Mouse (Mus musculus) midbrain, embryonic 13.5 days (tissue): ENCODE data around the gene Slpi. TPM values are rescaled to one million over a fixed set of nuclear protein-coding genes. Genes with fewer than 3 reads are reported as not detected.

Source experiments
- ATAC-seq: fragments of 200-750 bp; cut with Nextera tagmentation; 2 replicates; pipeline ENCODE4 v1.8.0; 2017; ENCODE audit warnings: mild to moderate bottlenecking, moderate TSS enrichment, moderate library complexity
- H3K27ac ChIP-seq: fragments of 300-500 bp; sonication (generic); 2 replicates; pipeline ENCODE4 v1.5.1; 2015; ENCODE audit warnings: inconsistent platforms, mild to moderate bottlenecking, moderate library complexity
- H3K27me3 ChIP-seq: fragments of 300-500 bp; sonication (generic); 2 replicates; pipeline ENCODE4 v1.6.1; 2015; ENCODE audit warnings: mild to moderate bottlenecking, inconsistent platforms
- H3K36me3 ChIP-seq: fragments of 300-500 bp; sonication (generic); 2 replicates; pipeline ENCODE4 v1.6.1; 2015; ENCODE audit warnings: mild to moderate bottlenecking, inconsistent platforms
- H3K4me1 ChIP-seq: fragments of 300-500 bp; sonication (generic); replicated peaks from 2 replicates; pipeline ENCODE4 v1.6.1; 2015; ENCODE audit warnings: inconsistent platforms
- H3K4me2 ChIP-seq: fragments of 300-500 bp; sonication (generic); replicated peaks from 2 replicates; pipeline ENCODE4 v1.6.1; 2015; ENCODE audit warnings: moderate library complexity, mild to moderate bottlenecking, inconsistent platforms
- H3K4me3 ChIP-seq: fragments of 300-500 bp; sonication (generic); replicated peaks from 2 replicates; pipeline ENCODE4 v1.5.1; 2015; ENCODE audit warnings: mild to moderate bottlenecking, inconsistent platforms
- H3K9ac ChIP-seq: fragments of 300-500 bp; sonication (generic); replicated peaks from 2 replicates; pipeline ENCODE4 v1.6.1; 2015; ENCODE audit warnings: mild to moderate bottlenecking, inconsistent platforms
- H3K9me3 ChIP-seq: fragments of 300-500 bp; sonication (generic); 2 replicates; pipeline ENCODE4 v1.6.1; 2016; ENCODE audit warnings: mild to moderate bottlenecking, inconsistent platforms
- whole genome bisulfite sequencing: fragments of 180-500 bp; shearing (Covaris S2); methylation state at CpG from one replicate; pipeline ENCODE4 v1.1.7; 2015; 5-methylcytosine and 5-hydroxymethylcytosine counted together
- polyA plus RNA-seq: library from polyadenylated mRNA; unstranded; fragments of >200 nt; fragmentation: Nextera tagmentation; extraction: Ambion mirVana; gene quantifications from 2 replicates; pipeline ENCODE4 v1.2.1, GENCODE M21; 2015

Gene Slpi
- polyA plus RNA-seq, 1 experiment from 2014 or later, result 0.36 TPM

DNA sequence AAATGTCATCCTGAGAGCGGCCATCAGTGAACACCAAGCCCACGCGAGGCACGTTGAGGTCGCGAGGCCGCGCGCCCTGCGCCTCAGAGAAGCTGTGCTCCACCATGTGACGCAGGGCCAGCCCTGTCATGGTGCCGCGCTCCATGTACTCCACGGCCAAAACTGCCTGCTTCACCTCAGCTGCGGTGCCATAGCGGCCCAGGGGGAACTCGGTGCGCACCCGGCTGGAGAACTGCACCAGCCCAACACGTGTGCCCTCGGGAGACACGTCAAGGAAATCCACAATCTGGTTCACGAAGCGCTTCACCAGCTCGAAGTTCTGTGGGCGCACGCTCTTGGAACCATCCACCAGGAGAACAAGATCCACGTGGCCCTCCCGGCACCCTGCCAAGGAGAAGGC lies 4.2 kb upstream of the Slpi start:
- WGBS, result 75% methylated on average over 29 of the region's 29 CpGs
- peaks cover 9% of the 10 kb centered on the region for H3K4me1 ChIP-seq
- H3K4me2 ChIP-seq, result no peak overlapping the region
- no peak overlapping the region for H3K9ac ChIP-seq
- no peak overlapping the region for H3K27ac ChIP-seq
- no peaks in the 10 kb centered on the region for H3K36me3 ChIP-seq
- H3K27me3 ChIP-seq, result peaks cover 32% of the 10 kb centered on the region
- no peak overlapping the region for H3K4me3 ChIP-seq
- peaks cover 6% of the 10 kb centered on the region; the same call in 1 of the 2 replicates for H3K9me3 ChIP-seq
- ATAC-seq, result no peak

DNA sequence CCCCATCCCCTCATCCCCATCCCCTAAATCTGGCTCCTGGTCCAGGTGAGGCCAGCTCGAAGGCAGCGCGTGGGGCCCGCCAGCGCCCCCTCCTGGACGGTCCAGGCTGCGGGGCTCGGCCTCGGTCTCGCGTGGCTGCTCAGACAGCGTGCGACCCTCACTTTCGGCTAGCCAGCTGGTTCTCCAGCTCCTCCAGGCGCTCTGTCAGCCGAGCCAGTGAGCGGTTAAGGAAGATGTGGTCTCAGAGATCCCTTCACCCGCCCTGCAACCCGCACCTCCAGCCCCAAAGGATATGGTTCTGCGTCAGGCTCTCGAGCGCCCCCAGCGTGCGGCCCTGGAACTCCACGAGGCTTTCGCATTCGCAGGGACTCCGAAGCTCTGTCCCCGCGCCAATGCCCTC lies 604 bp upstream of the Slpi start:
- Histone ChIP-seq H3K27ac (no peak overlapping the region), H3K4me2 (peak overlapping the region; percentile 66), H3K4me1 (peaks cover 20% of the 10 kb centered on the region), H3K4me3 (peak overlapping the region; percentile 47), H3K36me3 (no peaks in the 10 kb centered on the region), H3K9ac (peak overlapping the region; percentile 59; the same call in 1 of the 2 replicates), H3K9me3 (no peaks in the 10 kb centered on the region), H3K27me3 (peaks cover 52% of the 10 kb centered on the region)
- peak; percentile 73 for ATAC-seq
- WGBS, result under 1% methylated on average over 30 of the region's 30 CpGs

DNA sequence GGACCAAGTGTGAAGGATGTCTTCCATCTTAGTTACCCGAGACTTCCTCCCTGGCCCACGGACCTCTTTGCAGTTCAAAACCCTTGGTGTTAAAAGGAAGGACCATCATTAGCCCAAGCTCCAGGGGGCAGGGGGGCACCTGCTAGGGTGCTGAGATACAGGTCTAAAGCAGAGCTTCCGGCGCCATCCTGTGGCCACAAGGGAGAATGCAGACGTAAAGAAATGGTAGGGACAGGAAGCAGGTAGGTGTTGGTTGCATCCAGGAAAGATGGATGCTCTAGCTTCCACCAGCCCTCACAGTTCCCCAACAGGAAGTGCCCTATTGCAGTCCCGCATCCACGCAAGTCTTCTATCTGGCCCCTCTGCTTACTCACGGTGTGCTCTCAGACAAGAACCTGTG lies 1.9 kb downstream of the Slpi start:
- H3K9ac ChIP-seq, result no peak overlapping the region
- H3K4me3 ChIP-seq, result no peak overlapping the region
- H3K27ac ChIP-seq, result no peak overlapping the region
- H3K4me2 ChIP-seq, result no peak overlapping the region
- H3K4me1 ChIP-seq, result peaks cover 20% of the 10 kb centered on the region
- H3K27me3 ChIP-seq, result peaks cover 46% of the 10 kb centered on the region
- ATAC-seq, result no peak
- WGBS, result 16% methylated on average over 8 of the region's 8 CpGs
- no peaks in the 10 kb centered on the region for H3K36me3 ChIP-seq
- H3K9me3 ChIP-seq, result no peaks in the 10 kb centered on the region

DNA sequence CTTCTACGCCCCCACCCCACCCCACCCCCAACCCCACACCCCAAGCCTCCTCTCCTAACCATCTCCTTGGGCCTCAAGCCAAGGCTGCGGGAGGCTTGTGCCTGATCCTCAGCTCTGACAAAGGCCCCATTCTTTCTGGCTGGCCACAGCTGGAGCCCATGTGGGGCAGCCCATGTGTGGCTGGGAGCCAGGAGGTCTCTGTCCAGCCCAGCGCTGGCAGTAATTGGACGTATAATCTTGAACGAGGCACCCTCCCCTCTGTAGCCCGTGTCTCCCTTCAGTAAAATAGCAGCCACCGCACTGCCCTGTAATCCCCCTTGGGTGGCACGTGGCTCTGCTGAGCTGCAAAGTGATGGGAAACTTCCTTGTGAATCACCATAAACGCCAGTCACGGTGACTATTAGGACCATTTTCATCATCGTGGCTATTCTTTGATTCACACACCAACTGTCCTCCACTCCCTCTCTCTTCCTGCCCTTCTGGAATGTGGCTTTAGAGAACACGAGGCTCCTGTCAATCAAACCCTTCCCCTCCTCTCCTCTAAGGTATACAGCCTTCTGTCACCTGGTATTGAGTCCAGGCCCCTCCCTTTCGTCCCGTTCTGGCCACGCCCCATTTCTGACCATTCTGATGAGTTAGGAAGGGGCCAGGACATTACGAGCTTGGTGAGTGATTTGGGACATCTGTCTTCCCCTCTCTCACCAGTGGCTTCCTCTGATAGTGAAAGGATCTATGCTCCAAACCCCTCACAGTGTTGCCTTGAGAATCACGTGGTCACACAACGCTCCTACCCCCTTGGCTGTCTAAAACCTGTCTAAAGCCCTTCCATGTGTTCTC lies 2.8 kb downstream of the Slpi start:
- Histone ChIP-seq H3K4me1 (peaks cover 20% of the 10 kb centered on the region), H3K36me3 (no peaks in the 10 kb centered on the region), H3K9me3 (no peaks in the 10 kb centered on the region), H3K9ac (0 out of 2 replicates have a peak overlapping the region, but pooled peaks have one; percentile 8), H3K4me2 (peak overlapping the region; percentile 32), H3K4me3 (no peak overlapping the region), H3K27me3 (peaks cover 46% of the 10 kb centered on the region), H3K27ac (no peak overlapping the region)
- peak; percentile 85 for ATAC-seq
- WGBS, result 8% methylated on average over 18 of the region's 18 CpGs

DNA sequence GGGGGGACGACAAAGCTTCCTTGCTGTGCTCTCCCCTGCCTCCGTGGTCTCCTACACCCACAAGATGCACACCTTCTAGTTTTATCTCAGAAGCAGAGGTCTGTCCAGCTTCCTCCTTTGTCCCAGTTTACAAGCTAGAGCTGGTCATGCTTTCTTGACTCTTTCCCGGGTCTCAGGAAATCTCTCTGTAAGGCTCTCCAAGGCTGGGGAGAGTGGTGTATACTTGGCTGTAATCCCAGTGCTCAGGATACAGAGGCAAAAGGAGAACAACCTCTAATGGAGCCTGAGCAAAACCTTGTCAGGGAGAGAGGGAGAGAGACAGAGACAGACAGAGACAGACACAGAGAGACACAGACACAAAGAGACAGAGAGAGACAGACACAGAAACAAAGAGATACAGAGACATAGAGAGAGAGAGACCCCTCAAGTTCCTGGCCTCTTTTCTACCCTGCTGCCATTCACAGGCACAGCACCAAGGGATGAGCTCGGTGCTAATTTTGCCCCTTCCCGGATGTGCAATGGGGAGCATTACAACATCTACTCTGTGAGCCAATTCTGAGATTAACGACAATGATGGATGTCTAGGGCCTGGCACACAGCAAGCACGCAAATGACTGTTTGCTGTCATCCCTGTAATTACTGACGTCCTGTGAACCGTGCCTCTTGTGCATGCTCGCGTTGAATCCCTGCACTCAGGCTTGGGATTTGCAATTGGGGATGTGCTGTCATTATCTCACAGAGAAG lies 5.1 kb downstream of the Slpi start:
- no peak overlapping the region for H3K4me2 ChIP-seq
- H3K4me3 ChIP-seq, result no peak overlapping the region
- H3K36me3 ChIP-seq, result no peaks in the 10 kb centered on the region
- 76% methylated on average over 11 of the region's 11 CpGs for WGBS
- no peak overlapping the region for H3K27ac ChIP-seq
- no peak overlapping the region for H3K9ac ChIP-seq
- no peaks in the 10 kb centered on the region for H3K9me3 ChIP-seq
- peaks cover 11% of the 10 kb centered on the region for H3K4me1 ChIP-seq
- H3K27me3 ChIP-seq, result peaks cover 27% of the 10 kb centered on the region
- ATAC-seq, result no peak

DNA sequence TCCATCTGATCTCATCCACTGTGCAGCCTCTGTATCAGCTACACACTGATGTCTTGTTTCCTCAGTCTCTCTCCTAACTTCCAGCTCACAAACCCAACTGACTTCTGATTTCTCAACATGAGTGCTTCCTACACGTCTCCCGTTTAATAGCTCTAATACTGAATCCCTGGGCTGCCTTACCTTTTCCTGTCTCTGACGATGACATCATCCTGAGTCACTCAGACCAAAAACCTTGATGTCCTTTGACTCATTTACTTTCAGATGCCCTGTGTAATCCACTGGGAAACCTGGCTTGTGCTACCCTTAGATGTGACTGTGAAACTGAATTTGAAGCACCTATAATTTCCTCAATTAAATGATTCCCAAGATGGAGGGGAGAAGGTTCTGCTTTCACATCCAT lies 5.9 kb downstream of the Slpi start:
- Histone ChIP-seq H3K27me3 (peaks cover 18% of the 10 kb centered on the region), H3K9me3 (no peaks in the 10 kb centered on the region), H3K27ac (no peak overlapping the region), H3K4me3 (no peak overlapping the region), H3K9ac (no peak overlapping the region), H3K4me2 (no peak overlapping the region), H3K36me3 (no peaks in the 10 kb centered on the region), H3K4me1 (peaks cover 11% of the 10 kb centered on the region)
- no peak for ATAC-seq
- 89% methylated on average over 3 of the region's 3 CpGs for WGBS

DNA sequence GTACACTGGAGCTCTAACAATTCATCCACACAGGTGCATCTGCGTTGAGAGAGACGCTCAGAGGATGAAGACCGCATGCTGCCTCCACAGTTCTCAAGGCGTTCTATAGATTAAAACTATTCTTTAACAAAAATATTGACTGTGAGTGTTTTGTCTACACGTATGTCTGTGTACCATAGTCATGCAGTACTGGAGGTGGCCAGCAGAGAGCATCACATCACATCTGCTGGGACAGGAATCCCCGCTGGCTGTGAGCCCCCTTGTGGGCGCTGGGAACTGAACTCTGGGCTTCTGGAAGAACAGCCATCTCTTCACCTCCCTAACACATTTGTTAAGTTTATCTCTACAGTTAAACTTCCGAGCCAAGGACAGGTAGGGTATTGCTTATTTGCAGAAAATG lies 7.2 kb downstream of the Slpi start:
- Histone ChIP-seq H3K27ac (no peak overlapping the region), H3K27me3 (peaks cover 6% of the 10 kb centered on the region), H3K9me3 (no peaks in the 10 kb centered on the region), H3K9ac (no peak overlapping the region), H3K4me1 (peaks cover 11% of the 10 kb centered on the region), H3K4me2 (no peak overlapping the region), H3K36me3 (no peaks in the 10 kb centered on the region), H3K4me3 (no peak overlapping the region)
- no peak for ATAC-seq
- 75% methylated on average over 8 of the region's 8 CpGs for WGBS

DNA sequence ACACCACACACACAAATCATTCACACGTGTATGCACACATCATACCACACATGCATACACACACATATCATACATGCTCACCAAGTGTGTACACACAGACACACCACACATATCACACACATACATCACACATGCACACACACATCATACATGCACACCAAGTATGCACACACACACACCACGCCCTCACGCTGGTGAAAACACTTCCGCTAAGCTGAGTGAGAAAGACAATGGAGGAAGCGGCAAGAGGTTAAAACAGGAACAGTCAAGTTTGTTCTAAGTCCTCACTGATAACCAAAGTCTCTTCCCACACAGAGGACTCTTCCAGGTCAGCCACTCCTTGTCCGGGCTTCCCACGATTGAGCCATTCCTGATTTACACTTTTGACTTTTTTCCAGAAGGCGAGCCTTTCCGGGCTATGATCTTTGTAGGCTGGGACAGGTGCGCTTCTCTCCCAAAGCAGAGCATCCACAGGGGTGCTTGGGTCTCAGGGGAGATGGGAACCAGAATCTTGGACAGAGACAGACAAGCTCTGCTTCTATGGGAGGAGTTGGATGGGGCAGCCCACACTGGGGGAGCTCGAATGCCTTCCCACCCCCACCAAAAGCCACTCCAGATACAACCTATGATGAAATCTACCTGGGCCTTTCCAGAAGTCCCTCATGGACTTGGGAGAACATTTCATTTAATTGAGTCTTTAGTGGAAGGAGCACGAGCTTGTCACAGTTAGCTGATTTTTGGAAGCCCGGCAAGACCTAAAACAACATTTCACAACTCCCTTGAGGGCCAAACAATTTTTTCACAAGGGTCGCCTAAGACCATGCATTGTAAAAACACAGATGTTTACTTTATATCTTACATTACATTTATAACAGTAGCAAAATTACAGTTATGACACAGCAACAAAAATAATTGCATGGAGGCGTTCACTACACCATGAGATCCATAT lies 11.1 kb downstream of the Slpi start:
- no peaks in the 10 kb centered on the region for H3K36me3 ChIP-seq
- H3K27me3 ChIP-seq, result no peaks in the 10 kb centered on the region
- no peak overlapping the region for H3K27ac ChIP-seq
- no peak overlapping the region for H3K9ac ChIP-seq
- no peaks in the 10 kb centered on the region for H3K9me3 ChIP-seq
- no peaks in the 10 kb centered on the region for H3K4me1 ChIP-seq
- ATAC-seq, result no peak
- H3K4me3 ChIP-seq, result no peak overlapping the region
- no peak overlapping the region for H3K4me2 ChIP-seq
- 92% methylated on average over 15 of the region's 15 CpGs for WGBS

DNA sequence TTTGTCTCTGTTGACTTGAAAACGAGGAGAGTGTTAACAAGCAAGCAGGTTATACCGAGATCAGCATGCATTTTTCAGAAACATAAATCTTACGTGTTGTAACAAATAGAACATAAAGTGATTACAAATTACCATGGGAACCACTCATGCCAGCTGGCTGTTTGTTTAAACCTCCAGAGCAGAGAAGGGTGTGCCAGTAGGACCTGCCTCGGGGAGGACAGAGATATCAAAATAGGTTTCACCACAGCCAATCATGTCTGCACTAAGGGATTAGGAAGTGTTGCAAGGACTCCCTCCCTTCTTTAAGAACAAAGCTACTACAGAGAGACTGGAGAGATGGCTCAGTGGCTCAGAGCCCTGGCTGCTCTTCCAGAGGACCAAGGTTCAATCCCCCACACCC lies 15.7 kb downstream of the Slpi start:
- no peak overlapping the region for H3K4me2 ChIP-seq
- H3K9ac ChIP-seq, result no peak overlapping the region
- H3K27ac ChIP-seq, result no peak overlapping the region
- no peaks in the 10 kb centered on the region for H3K4me1 ChIP-seq
- H3K9me3 ChIP-seq, result no peaks in the 10 kb centered on the region
- no peak for ATAC-seq
- no peaks in the 10 kb centered on the region for H3K27me3 ChIP-seq
- WGBS, result 57% methylated on average over 4 of the region's 4 CpGs
- H3K4me3 ChIP-seq, result no peak overlapping the region
- H3K36me3 ChIP-seq, result no peaks in the 10 kb centered on the region

DNA sequence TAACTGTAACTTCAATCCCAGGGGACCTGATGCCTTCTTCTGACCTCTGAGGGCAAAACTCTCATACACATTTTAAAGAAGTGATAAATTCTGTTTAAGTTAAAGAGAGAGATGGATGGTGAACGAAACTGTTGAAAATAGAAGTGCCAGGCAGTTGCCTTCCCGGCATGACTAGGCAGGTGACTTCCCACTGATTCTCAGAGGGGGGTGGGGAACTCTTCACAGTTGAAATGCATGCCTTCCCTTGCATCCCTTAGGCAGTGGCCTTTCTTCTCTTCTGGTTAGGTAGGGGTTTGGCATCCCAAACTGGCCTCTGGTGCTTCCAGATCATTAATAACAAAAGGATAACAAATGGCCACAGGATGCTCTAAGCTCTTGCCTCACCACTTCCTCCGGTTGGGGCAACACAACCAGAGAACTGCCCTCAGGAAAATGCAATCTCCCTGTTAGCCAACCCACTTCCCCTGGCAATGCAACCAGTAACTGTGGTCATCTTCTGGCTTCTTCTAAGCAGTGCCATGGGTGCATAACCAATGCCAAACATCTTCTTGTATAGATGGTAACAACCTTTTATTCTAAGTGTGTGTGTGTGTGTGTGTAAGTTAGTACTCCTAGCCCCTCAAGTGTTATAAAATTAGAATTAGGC lies 16.4 kb downstream of the Slpi start:
- H3K27me3 ChIP-seq, result no peaks in the 10 kb centered on the region
- H3K36me3 ChIP-seq, result no peaks in the 10 kb centered on the region
- no peak overlapping the region for H3K27ac ChIP-seq
- H3K9ac ChIP-seq, result no peak overlapping the region
- H3K9me3 ChIP-seq, result no peaks in the 10 kb centered on the region
- H3K4me2 ChIP-seq, result no peak overlapping the region
- WGBS, result 50% methylated on average over 3 of the region's 3 CpGs
- H3K4me3 ChIP-seq, result no peak overlapping the region
- no peaks in the 10 kb centered on the region for H3K4me1 ChIP-seq
- no peak for ATAC-seq

DNA sequence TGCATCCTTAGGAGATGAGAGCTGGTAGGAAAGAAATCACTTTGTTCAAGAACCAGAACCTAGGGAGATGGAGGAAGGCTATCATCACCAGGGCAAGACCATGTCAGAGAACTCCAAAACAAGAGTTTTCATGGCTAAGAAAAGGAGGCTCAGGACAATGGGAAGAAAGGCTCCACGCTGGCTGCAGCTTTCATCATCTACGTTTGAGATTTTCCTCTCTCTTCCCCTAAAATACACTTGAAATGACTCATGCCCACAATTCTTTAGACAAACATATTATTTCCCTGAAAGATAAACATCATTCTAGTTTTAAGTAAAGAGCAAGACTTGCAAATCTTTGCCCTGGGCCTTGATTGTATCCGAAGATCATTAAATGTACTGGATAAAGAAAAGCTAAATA lies 17.5 kb downstream of the Slpi start:
- no peak overlapping the region for H3K4me2 ChIP-seq
- WGBS, result 89% methylated on average over 3 of the region's 3 CpGs
- H3K4me3 ChIP-seq, result no peak overlapping the region
- H3K27me3 ChIP-seq, result no peaks in the 10 kb centered on the region
- H3K9ac ChIP-seq, result no peak overlapping the region
- no peaks in the 10 kb centered on the region for H3K36me3 ChIP-seq
- no peak for ATAC-seq
- H3K27ac ChIP-seq, result no peak overlapping the region
- H3K4me1 ChIP-seq, result no peaks in the 10 kb centered on the region
- H3K9me3 ChIP-seq, result no peaks in the 10 kb centered on the region
